Mouse (Mus musculus): ENCODE measurements around the gene Amacr. TPM values are rescaled to one million over a fixed set of nuclear protein-coding genes. Genes with fewer than 3 reads are reported as not detected.

Gene Amacr
- 10 to 100 TPM in 1 of 2 experiments, 1 to 10 TPM in 1; 5.4 to 18.5 TPM for polyA plus RNA-seq (2012; fragmentation: generic; extraction: Trizol)

DNA sequence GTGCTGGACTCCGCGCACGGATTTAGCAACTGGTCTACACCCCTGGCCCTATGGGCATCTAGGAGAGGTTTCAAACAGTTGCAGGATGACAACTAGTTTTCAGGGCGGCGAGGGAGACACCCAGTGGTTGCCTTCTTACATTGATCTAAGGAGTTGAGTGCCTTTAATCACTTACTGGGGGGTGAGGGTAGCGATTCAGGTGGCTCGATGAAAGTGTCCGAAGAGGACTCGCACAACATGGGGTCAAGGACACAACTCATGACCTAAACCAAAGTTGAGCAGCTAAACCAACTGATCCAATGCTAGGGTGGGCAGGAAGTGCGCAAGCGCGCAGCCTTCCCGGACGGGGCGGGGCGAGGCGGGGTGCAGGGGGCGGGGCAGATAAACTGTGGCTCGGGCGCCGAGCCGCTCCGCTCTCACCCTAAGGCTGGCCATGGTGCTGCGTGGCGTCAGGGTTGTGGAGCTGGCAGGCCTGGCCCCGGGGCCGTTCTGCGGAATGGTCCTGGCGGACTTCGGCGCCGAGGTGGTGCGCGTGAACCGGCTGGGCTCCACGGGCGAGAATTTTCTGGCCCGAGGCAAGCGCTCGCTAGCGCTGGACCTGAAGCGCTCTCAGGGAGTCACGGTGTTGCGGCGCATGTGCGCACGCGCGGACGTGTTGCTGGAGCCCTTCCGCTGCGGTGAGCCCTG is at the start of gene Amacr:
TSS of gene Amacr (plus strand) at position 380 of the 687 bp plus-strand sequence.

DNA sequence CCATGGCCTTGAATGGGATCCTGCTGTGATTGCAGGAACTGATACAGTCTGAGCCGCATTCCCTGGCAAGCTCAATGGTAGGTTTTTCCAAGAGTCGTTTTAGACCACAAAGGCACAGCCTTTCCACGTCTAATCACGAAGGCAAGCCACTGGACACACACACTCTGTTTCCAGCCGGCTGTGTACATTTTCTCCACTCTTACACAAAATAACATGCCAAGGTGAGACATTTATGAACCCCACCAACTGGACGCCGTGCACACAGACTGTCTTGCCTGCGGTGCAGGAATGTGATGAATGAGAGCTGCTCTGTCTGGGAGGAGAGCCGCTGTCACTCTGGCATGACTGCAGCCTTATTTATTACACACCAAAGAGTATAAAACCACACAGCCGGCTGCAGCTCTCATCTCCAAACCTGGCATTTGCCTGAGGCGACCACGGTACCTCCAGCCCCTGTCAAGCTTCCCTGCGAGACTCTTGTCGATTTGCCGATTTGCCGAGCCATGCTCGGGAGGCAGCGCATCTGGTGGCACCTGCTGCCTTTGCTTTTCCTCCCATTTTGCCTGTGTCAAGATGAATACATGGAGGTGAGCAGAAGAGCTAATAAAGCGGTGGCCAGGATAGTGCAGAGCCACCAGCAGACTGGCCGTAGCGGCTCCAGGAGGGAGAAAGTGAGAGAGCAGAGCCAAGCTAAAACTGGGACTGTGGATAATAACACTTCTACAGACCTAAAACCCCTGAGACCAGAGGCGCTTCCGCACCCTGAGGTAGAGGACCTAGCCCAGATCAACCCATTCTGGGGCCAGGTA is 29.4 kb upstream of the Amacr start, which contains the start of gene C1qtnf3:
TSS of gene C1qtnf3 (plus strand) at position 382 of the 809 bp plus-strand sequence.

DNA sequence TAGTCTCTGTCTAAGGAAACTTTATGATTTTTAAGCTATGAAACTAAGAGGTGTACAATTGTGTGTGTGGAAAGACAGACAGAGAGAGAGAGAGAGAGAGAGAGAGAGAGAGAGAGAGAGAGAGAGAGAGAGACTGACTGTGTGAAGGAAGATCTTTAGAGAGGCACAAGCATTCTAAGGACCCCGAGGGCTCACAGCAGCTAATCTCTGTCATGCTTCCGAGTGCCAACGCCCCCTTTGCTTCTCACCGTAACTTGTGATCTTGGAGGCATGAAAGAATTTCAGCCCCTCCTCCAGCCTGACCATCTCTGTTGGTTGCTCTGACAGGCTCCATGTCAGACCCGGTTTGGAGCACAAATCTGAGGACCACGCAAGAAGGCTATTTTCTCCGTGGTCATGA is 18.9 kb downstream of the Amacr start, which contains the start of gene Slc45a2:
TSS of gene Slc45a2 (plus strand) at position 301 of the 400 bp plus-strand sequence.

DNA sequence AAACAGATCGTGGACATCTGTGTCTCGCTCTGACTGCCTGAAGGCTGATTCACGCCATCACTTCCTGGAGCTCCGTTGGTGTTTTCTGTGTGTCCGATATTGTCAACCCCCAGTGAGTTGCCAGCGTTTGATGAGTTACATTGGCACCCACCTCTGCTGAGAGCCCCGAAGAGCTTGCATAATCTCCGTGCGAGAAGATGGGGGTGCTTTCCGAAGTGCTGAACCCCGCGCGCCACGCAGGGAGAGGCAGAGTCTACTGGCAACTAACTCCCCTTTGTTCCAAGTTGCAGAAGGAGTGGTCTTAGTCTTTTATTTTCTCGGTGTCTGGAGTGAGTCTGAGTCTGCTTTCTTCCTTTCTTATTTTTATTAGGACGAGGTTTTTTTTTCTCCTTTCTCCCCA is 56.2 kb downstream of the Amacr start, which contains the start of gene Rxfp3:
TSS of gene Rxfp3 (minus strand) at position 281 of the 400 bp plus-strand sequence.

Other genes with a start within 250 kb of the Amacr start
- under 1 TPM in 1 of 2 experiments, not detected in 1; 0.02 TPM for gene C1qtnf3, start 29.4 kb upstream of the Amacr start, polyA plus RNA-seq (2012; fragmentation: generic; extraction: Trizol)
- not detected for gene Slc45a2, start 19.0 kb downstream of the Amacr start, polyA plus RNA-seq (2012; fragmentation: generic; extraction: Trizol)
- under 1 TPM in 1 of 2 experiments, not detected in 1; 0.01 TPM for gene Rxfp3, start 56.2 kb downstream of the Amacr start, polyA plus RNA-seq (2012; fragmentation: generic; extraction: Trizol)
- gene Adamts12, start 83.0 kb downstream of the Amacr start, polyA plus RNA-seq (2012; fragmentation: generic; extraction: Trizol), result 1 to 10 TPM in 1 of 2 experiments, under 1 TPM in 1; 0.08 to 4.9 TPM